Mouse (Mus musculus): ENCODE measurements around the gene Sh3tc1.
A peak's percentile ranks its signal among the peaks of the same experiment; 100 is the strongest.

GRCm38 (mm10) chr5:35756997-35757638 lies 17.3 kb upstream of the Sh3tc1 start:
- TF ChIP-seq CTCF (IDR thresholded peaks at IDR 0.05; ENCODE audit: control insufficient read depth, insufficient read depth, low read length) (no peak), POLR2A (IDR thresholded peaks at IDR 0.05; ENCODE audit: borderline replicate concordance, control insufficient read depth, low read depth, low read length) (peak; percentile 21; the same call in 1 of the 2 replicates)

All from bone marrow, adult 2 months (tissue).